Mouse (Mus musculus) midbrain, embryonic 10.5 days (tissue): Measurements from ENCODE around the gene Eef1akmt3. TPM values are rescaled to one million over a fixed set of nuclear protein-coding genes. Genes with fewer than 3 reads are reported as not detected.

ENCODE experiments used
- DNase-seq: peaks from one replicate; pipeline ENCODE4 v3.0.0-alpha.2; 2017; ENCODE audit warnings: low spot score
- H3K27ac ChIP-seq: fragments of 300-500 bp; sonication (generic); replicated peaks from 2 replicates; pipeline ENCODE4 v1.5.1; 2016; ENCODE audit warnings: mild to moderate bottlenecking
- H3K27me3 ChIP-seq: fragments of 300-500 bp; sonication (generic); 2 replicates; pipeline ENCODE4 v1.6.1; 2016; ENCODE audit warnings: low read depth, mild to moderate bottlenecking; ENCODE audit not compliant: poor library complexity, severe bottlenecking
- H3K36me3 ChIP-seq: fragments of 300-500 bp; sonication (generic); 2 replicates; pipeline ENCODE4 v1.6.1; 2016; ENCODE audit warnings: mild to moderate bottlenecking, moderate library complexity
- H3K4me1 ChIP-seq: fragments of 300-500 bp; sonication (generic); 2 replicates; pipeline ENCODE4 v1.6.1; 2016
- H3K4me3 ChIP-seq: fragments of 300-500 bp; sonication (generic); 2 replicates; pipeline ENCODE4 v1.5.1; 2016; ENCODE audit warnings: mild to moderate bottlenecking, moderate library complexity
- H3K9me3 ChIP-seq: fragments of 300-500 bp; sonication (generic); replicated peaks from 2 replicates; pipeline ENCODE4 v1.6.1; 2016; ENCODE audit warnings: mild to moderate bottlenecking
- WGBS: fragments of 180-500 bp; shearing (Covaris S2); methylation state at CpG from one replicate; pipeline ENCODE4 v1.1.7; 2016; 5-methylcytosine and 5-hydroxymethylcytosine counted together
- polyA plus RNA-seq: library from polyadenylated mRNA; unstranded; fragments of >200 nt; fragmentation: Nextera tagmentation; extraction: Ambion mirVana; gene quantifications from 2 replicates; pipeline ENCODE4 v1.2.1, GENCODE M21; 2016

Gene Eef1akmt3
- polyA plus RNA-seq, 1 experiment from 2014 or later: 0.19 TPM

GRCm38 (mm10) chr10:127041774-127042338 is 543 bp upstream of the Eef1akmt3 start:
- no peaks in the 10 kb centered on the region for H3K9me3 ChIP-seq
- peak; percentile 93 for DNase-seq
- H3K27ac ChIP-seq: peak overlapping the region; percentile 89
- peaks cover 29% of the 10 kb centered on the region for H3K36me3 ChIP-seq
- peaks cover 32% of the 10 kb centered on the region for H3K4me1 ChIP-seq
- H3K27me3 ChIP-seq: peaks cover 20% of the 10 kb centered on the region
- peak overlapping the region; percentile 77 for H3K4me3 ChIP-seq
- under 1% methylated on average over 44 of the region's 44 CpGs for WGBS

DNA sequence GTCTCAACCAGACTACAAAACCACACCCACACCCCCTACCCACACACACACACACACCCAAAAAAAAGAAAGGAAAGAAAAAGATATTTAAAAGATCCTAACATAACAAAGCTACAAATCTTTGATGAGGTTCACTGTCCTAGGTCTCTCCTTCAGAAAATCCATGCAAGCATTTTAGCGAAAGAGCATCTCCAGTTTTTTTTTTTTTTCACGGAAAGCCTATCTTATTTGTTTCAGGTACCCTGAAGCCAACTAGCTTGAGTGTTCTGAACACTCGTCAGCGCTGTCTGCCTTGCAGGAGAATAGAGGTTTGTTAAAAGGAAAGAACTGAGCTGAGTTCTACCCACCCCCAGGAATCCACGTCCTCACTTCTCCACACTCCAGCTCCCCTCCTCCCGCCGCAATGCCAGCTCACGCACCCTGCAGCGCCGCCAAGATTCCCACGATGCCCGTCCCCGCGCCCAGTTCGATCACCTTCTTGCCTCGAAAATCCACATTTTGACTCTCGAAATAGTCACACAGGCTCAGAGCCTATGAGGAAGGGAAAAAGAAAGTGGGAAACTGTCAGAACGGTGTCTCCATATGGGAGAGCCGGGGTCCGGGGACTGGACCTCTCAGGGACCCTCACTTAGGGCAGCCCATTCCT is 621 bp downstream of the Eef1akmt3 start:
- peak overlapping the region; percentile 89 for H3K27ac ChIP-seq
- H3K36me3 ChIP-seq: peaks cover 26% of the 10 kb centered on the region
- H3K4me1 ChIP-seq: peaks cover 32% of the 10 kb centered on the region
- WGBS: 1% methylated on average over 20 of the region's 20 CpGs
- DNase-seq: peak; percentile 36
- no peaks in the 10 kb centered on the region for H3K9me3 ChIP-seq
- peaks cover 19% of the 10 kb centered on the region for H3K27me3 ChIP-seq
- H3K4me3 ChIP-seq: peak overlapping the region; percentile 77

DNA sequence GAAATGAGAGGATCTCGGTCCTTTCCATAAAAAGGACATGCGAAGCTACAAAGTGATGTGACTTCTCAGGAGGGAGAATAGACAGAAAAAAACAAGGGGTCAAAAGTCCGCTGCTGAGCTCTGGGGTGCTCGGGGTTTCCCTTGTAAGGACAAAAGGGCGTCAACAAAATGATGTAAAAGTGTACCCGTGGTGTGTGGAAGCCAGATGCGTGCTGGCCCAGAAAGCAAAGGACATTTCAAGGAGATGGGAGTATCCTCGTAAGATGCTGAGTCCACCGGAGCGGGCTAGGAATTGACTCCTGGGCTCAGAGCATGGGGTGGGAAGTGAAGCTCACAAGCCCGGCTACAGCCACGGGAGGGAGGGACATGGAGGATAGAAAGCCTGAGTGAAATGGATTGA is 3.7 kb downstream of the Eef1akmt3 start:
- peaks cover 22% of the 10 kb centered on the region for H3K4me1 ChIP-seq
- no peak overlapping the region for H3K4me3 ChIP-seq
- H3K36me3 ChIP-seq: no peaks in the 10 kb centered on the region
- WGBS: 79% methylated on average over 12 of the region's 12 CpGs
- DNase-seq: no peak
- H3K9me3 ChIP-seq: no peaks in the 10 kb centered on the region
- H3K27me3 ChIP-seq: peaks cover 19% of the 10 kb centered on the region
- no peak overlapping the region for H3K27ac ChIP-seq

DNA sequence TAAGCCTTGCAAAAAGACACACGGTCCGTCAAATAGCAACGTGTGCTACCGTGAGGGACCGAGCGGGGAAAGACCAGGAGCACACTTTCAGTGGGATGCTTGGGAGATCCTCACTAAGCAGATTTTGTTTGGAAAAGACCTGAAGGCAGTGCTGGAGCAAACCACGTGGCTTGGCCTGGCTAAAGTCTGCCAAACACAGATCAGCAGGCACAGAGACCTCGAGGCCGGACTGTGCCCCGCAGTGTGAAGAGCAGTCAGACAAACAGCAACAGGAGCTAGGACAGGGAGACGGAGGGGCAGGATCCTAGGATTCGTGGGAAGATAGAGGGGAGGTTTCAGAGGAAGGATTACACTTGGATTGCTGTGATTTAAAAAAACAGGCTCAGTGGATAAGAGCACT is 5.0 kb downstream of the Eef1akmt3 start:
- Histone ChIP-seq H3K9me3 (no peaks in the 10 kb centered on the region), H3K27ac (no peak overlapping the region), H3K27me3 (peaks cover 19% of the 10 kb centered on the region), H3K4me1 (peaks cover 12% of the 10 kb centered on the region), H3K36me3 (no peaks in the 10 kb centered on the region), H3K4me3 (no peak overlapping the region)
- DNase-seq: no peak
- 89% methylated on average over 12 of the region's 12 CpGs for WGBS

DNA sequence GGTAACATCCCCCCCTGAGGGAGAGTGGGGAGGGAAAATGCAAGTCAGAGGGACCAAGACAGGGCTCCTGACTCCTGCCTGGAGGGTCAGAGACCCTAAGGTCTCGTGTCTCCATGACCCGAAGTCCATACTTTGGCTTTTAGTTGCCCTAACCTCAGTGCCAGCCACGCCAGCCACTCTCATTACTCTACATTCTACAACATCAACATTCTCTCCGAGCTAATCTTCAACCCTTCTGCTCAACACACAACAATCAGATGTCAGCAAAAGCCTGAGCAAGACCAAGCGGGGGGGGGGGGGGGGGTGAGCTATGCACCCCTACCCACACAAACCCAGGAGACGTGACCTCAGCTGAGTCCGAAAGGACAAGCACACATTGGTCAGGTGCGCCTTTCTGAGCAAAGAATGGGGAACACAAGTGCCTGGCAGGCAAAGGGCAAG is 8.0 kb downstream of the Eef1akmt3 start:
- 91% methylated on average over 8 of the region's 8 CpGs for WGBS
- peaks cover 12% of the 10 kb centered on the region for H3K36me3 ChIP-seq

GRCm38 (mm10) chr10:127030336-127031296 is 10.7 kb downstream of the Eef1akmt3 start, which contains the start of gene Tsfm:
TSS of gene Tsfm (minus strand) at chr10:127030840.
- WGBS: 6% methylated on average over 56 of the region's 56 CpGs
- Histone ChIP-seq H3K4me1 (peaks cover 13% of the 10 kb centered on the region), H3K27me3 (no peaks in the 10 kb centered on the region), H3K4me3 (peak within 1 kb of the TSS; percentile 69), H3K9me3 (no peaks in the 10 kb centered on the region), H3K36me3 (peaks cover 39% of the 10 kb centered on the region), H3K27ac (peak within 1 kb of the TSS; percentile 95)
- DNase-seq: peak; percentile 91

More for the DNA sequence above, 8.0 kb downstream of the Eef1akmt3 start:
- Histone ChIP-seq H3K27ac (no peak overlapping the region), H3K4me3 (no peak overlapping the region), H3K4me1 (peaks cover 15% of the 10 kb centered on the region), H3K9me3 (no peaks in the 10 kb centered on the region), H3K27me3 (no peaks in the 10 kb centered on the region)
- DNase-seq: no peak

- peaks cover 25% of the 10 kb centered on the region for H3K36me3 ChIP-seq
- H3K4me3 ChIP-seq: no peak overlapping the region
- no peaks in the 10 kb centered on the region for H3K27me3 ChIP-seq
- no peaks in the 10 kb centered on the region for H3K9me3 ChIP-seq
- H3K27ac ChIP-seq: no peak overlapping the region
- WGBS: 83% methylated on average over 16 of the region's 16 CpGs
- peaks cover 5% of the 10 kb centered on the region; the same call in 1 of the 2 replicates for H3K4me1 ChIP-seq
- DNase-seq: no peak
Measured at GRCm38 (mm10) chr10:127018422-127018821, 22.9 kb downstream of the Eef1akmt3 start.

GRCm38 (mm10) chr10:127017071-127017470 is 24.2 kb downstream of the Eef1akmt3 start:
- peaks cover 11% of the 10 kb centered on the region for H3K36me3 ChIP-seq
- H3K4me3 ChIP-seq: no peak overlapping the region
- DNase-seq: no peak
- H3K4me1 ChIP-seq: peaks cover 5% of the 10 kb centered on the region; the same call in 1 of the 2 replicates
- WGBS: 30% methylated on average over 2 of the region's 2 CpGs
- no peaks in the 10 kb centered on the region for H3K9me3 ChIP-seq
- no peaks in the 10 kb centered on the region for H3K27me3 ChIP-seq
- no peak overlapping the region for H3K27ac ChIP-seq

GRCm38 (mm10) chr10:127016488-127016887 is 24.8 kb downstream of the Eef1akmt3 start:
- no peak for DNase-seq
- no peak overlapping the region for H3K4me3 ChIP-seq
- H3K4me1 ChIP-seq: peaks cover 5% of the 10 kb centered on the region; the same call in 1 of the 2 replicates
- H3K27ac ChIP-seq: no peak overlapping the region
- H3K27me3 ChIP-seq: no peaks in the 10 kb centered on the region
- H3K36me3 ChIP-seq: peaks cover 5% of the 10 kb centered on the region; the same call in 1 of the 2 replicates
- WGBS: 68% methylated on average over 5 of the region's 5 CpGs
- H3K9me3 ChIP-seq: no peaks in the 10 kb centered on the region

GRCm38 (mm10) chr10:127003806-127004205 is 37.5 kb downstream of the Eef1akmt3 start:
- Histone ChIP-seq H3K4me1 (0 out of 2 replicates have a peak, but pooled peaks cover 3% of the 10 kb centered on the region), H3K27ac (no peak overlapping the region), H3K9me3 (no peaks in the 10 kb centered on the region), H3K27me3 (no peaks in the 10 kb centered on the region), H3K4me3 (no peak overlapping the region), H3K36me3 (peaks cover 12% of the 10 kb centered on the region)
- no peak for DNase-seq
- WGBS: 73% methylated on average over 7 of the region's 7 CpGs

DNA sequence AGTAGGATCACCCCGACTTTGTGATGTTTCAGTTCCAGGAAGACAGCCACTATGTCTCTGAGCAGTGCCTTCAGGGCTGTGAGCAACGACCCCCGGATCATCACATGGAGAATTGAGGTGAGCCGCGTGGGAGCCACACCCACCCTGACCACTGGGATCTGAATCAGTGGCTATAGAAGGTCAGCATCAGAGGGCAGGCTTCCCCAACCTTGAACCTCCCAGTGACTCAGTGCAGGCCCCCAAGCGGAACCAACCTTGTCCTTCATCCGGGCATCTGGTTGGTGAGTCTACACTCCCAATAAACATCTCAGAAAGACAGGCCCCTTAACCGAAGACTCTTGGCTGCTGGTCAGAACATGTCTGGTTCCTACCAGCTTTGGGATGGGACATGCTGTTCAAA is 38.0 kb downstream of the Eef1akmt3 start:
- no peak for DNase-seq
- 88% methylated on average over 8 of the region's 8 CpGs for WGBS
- H3K9me3 ChIP-seq: no peaks in the 10 kb centered on the region

DNA sequence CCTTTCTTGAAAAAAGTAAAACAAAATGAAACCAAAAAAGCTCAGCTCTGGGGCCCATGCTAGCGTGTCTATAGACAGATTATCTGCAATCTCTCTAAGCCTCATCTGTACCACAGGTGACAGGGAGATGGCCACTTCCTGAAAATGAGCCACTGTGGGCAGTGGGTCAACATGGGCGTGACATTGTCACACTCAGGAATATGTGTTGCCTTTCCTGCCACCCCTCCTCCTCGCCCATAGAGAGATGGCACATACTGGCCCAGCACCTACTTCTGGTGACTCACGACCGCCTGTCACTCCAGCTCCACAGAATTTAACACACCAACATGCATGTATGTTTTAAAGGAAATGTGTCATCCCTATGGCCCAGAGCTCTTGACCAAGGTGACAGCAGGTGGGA is 38.5 kb downstream of the Eef1akmt3 start:
- no peak overlapping the region for H3K4me3 ChIP-seq
- H3K27me3 ChIP-seq: no peaks in the 10 kb centered on the region
- 0 out of 2 replicates have a peak, but pooled peaks cover 1% of the 10 kb centered on the region for H3K4me1 ChIP-seq
- WGBS: 92% methylated on average over 5 of the region's 5 CpGs
- no peak overlapping the region for H3K27ac ChIP-seq
- no peak for DNase-seq
- peaks cover 22% of the 10 kb centered on the region for H3K36me3 ChIP-seq
- no peaks in the 10 kb centered on the region for H3K9me3 ChIP-seq

More for the DNA sequence above, 38.0 kb downstream of the Eef1akmt3 start:
- Histone ChIP-seq H3K27ac (no peak overlapping the region), H3K36me3 (peaks cover 17% of the 10 kb centered on the region), H3K27me3 (no peaks in the 10 kb centered on the region), H3K4me1 (0 out of 2 replicates have a peak, but pooled peaks cover 3% of the 10 kb centered on the region), H3K4me3 (no peak overlapping the region)
